Comparison of ENCODE assay signal across 8 mouse cellular contexts in genomic region chr19:53830407-53831163, GRCm38 (mm10).
DNase-seq lines count a peak whose midpoint lies in the region; ATAC-seq lines count a peak whose summit lies in the region.

No protein-coding gene starts in this region.

- H3K4me2 ChIP-seq in forebrain, embryonic 16.5 days (ENCODE audit: low read length): no peak overlapping the region
- no peak overlapping the region for H3K4me2 ChIP-seq in hindbrain, embryonic 14.5 days (replicated peaks)
- 0 out of 2 replicates have a peak overlapping the region, but pooled peaks have one; percentile 25 for H3K4me2 ChIP-seq in liver, embryonic 15.5 days

- no peaks in the 10 kb centered on the region for H3K27me3 ChIP-seq in forebrain, embryonic 16.5 days (replicated peaks; ENCODE audit: control insufficient read depth, insufficient read depth, low read length)
- H3K27me3 ChIP-seq in hindbrain, embryonic 14.5 days (ENCODE audit: control insufficient read depth, insufficient read depth, low read length): no peaks in the 10 kb centered on the region
- no peaks in the 10 kb centered on the region for H3K27me3 ChIP-seq in liver, embryonic 15.5 days

- peak; percentile 70 for ATAC-seq in frontal cortex, adult (ENCODE audit: low TSS enrichment)
- peak; percentile 47 for ATAC-seq in forebrain, embryonic 16.5 days
- ATAC-seq in hindbrain, embryonic 14.5 days (ENCODE audit: low FRiP score): peak; percentile 74; the same call in 1 of the 2 replicates
- ATAC-seq in liver, embryonic 15.5 days (ENCODE audit: insufficient read depth): 0 out of 2 replicates have a peak, but pooled peaks have one; percentile 31

- peak overlapping the region; percentile 14; the same call in 1 of the 2 replicates for H3K27ac ChIP-seq in forebrain, embryonic 16.5 days (ENCODE audit: low read length)
- no peak overlapping the region for H3K27ac ChIP-seq in hindbrain, embryonic 14.5 days
- no peak overlapping the region for H3K27ac ChIP-seq in liver, embryonic 15.5 days (replicated peaks)

- no peak overlapping the region for H3K4me3 ChIP-seq in forebrain, embryonic 16.5 days (replicated peaks; ENCODE audit: low read length)
- no peak overlapping the region for H3K4me3 ChIP-seq in hindbrain, embryonic 14.5 days (replicated peaks; ENCODE audit: low read length)
- H3K4me3 ChIP-seq in liver, embryonic 15.5 days (replicated peaks): no peak overlapping the region

- peaks cover 18% of the 10 kb centered on the region for H3K4me1 ChIP-seq in forebrain, embryonic 16.5 days (replicated peaks; ENCODE audit: control insufficient read depth, insufficient read depth, low read length)
- H3K4me1 ChIP-seq in hindbrain, embryonic 14.5 days (replicated peaks; ENCODE audit: control insufficient read depth, insufficient read depth, low read length): peaks cover 8% of the 10 kb centered on the region
- H3K4me1 ChIP-seq in liver, embryonic 15.5 days (replicated peaks): peaks cover 15% of the 10 kb centered on the region

- 0 out of 2 replicates have a peak overlapping the region, but pooled peaks have one; percentile 11 for H3K9ac ChIP-seq in forebrain, embryonic 16.5 days (replicated peaks; ENCODE audit: low read depth, low read length)
- H3K9ac ChIP-seq in hindbrain, embryonic 14.5 days: no peak overlapping the region; the same call in 1 of the 2 replicates
- no peak overlapping the region for H3K9ac ChIP-seq in liver, embryonic 15.5 days

- H3K36me3 ChIP-seq in forebrain, embryonic 16.5 days (ENCODE audit: control insufficient read depth, insufficient read depth): no peaks in the 10 kb centered on the region
- H3K36me3 ChIP-seq in hindbrain, embryonic 14.5 days (replicated peaks; ENCODE audit: control insufficient read depth, insufficient read depth): no peaks in the 10 kb centered on the region
- no peaks in the 10 kb centered on the region for H3K36me3 ChIP-seq in liver, embryonic 15.5 days (replicated peaks)

- WGBS in forebrain, embryonic 16.5 days: 5% methylated on average over 8 of the region's 8 CpGs
- WGBS in hindbrain, embryonic 14.5 days: 7% methylated on average over 8 of the region's 8 CpGs
- 13% methylated on average over 8 of the region's 8 CpGs for WGBS in liver, embryonic 15.5 days (ENCODE audit: insufficient replicate concordance)

- DNase-seq in frontal cortex, postnatal 36 days (ENCODE audit: low spot score in 2 of 2): no peak
- DNase-seq in hindbrain, embryonic 14.5 days (ENCODE audit: low spot score): no peak
- peak; percentile 86 for DNase-seq in skeletal muscle tissue, adult 2 months (ENCODE audit: low read depth, low spot score)
- DNase-seq in spleen, adult 18-20 months: no peak
- DNase-seq in natural killer cell, adult 2 months (ENCODE audit: low spot score in 2 of 2): no peak

- H3K9me3 ChIP-seq in forebrain, embryonic 16.5 days (ENCODE audit: control insufficient read depth, low read length): no peaks in the 10 kb centered on the region
- H3K9me3 ChIP-seq in hindbrain, embryonic 14.5 days (ENCODE audit: control insufficient read depth, low read length): no peaks in the 10 kb centered on the region
- no peaks in the 10 kb centered on the region for H3K9me3 ChIP-seq in liver, embryonic 15.5 days (replicated peaks)
